Mouse (Mus musculus) CH12F3 (cell line): ENCODE results near the gene Dop1b.
"Not testable (repeated sequence)": the region's sequence is repeated elsewhere in the genome, so short reads cannot be mapped to it uniquely, and the experiment has no call there.

Experiments used
- in situ Hi-C: fragments of 300-500 bp; cut with MboI; formaldehyde crosslinking; loops from 2 replicates; pipeline ENCODE4 v1.14.3; 2020; ENCODE audit warnings: low sequenced_read_pairs

Dop1b gene

DNA sequence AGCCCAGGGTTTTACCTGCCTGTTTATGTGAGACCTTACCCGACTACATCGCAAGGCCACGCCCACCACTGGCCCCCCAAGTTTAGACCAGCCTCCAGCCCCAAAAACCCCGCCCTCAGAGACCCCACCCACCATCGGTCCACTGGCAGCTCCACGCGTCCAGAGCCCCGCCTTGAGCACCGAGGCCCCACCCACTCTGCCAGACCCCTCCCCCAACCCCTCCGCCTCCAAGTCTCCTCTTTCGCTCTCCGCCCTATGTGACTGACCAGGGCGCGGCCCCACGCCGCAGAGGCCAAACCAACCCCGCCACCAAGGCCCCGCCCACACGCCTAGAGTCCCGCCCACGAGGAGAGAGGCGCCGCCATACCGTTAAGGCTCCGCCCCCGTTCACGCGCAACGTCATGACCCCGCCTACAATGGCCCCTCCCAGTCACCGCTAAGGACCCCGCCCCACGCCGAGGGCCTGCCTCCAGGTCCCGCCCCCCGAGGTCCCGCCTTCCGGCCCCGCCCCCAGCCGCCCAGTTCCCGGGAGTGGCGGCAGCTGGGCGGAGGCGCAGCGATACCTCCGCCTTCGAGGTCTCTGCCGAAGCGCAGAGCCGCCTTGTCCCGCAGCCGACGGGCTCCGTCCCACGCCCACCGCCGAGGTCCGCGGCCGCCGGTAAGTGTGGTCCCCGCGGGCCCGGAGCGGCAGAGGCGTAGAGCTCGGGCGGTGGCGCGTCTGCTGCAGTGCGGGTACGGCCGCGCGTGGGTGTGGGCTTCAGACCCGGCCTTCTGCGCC lies at the start of gene Dop1b:
TSS of gene Dop1b (plus strand) at position 494 of the 778 bp plus-strand sequence.
- in situ Hi-C loops: no loop called here

DNA sequence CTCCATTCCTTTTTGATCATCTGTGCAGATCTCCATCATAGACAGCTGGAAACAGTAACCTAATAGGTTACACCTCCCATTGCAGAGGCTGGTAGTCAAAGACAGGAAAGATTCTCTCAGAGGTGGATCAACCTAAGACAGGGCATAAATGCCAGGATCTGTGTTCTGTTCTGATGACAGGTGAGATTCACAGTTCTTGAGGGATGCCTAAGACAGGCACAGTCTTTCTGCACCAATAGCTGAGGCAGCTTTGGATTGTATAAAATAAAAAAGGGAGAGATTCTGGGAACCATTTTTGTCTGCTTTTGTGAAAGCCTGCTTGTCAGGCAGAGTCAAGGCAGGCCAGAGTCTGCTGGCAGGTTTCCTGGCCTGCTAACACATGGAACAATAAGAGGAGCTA lies 43.7 kb upstream of the Dop1b start:
- in situ Hi-C loops: no loop called here

DNA sequence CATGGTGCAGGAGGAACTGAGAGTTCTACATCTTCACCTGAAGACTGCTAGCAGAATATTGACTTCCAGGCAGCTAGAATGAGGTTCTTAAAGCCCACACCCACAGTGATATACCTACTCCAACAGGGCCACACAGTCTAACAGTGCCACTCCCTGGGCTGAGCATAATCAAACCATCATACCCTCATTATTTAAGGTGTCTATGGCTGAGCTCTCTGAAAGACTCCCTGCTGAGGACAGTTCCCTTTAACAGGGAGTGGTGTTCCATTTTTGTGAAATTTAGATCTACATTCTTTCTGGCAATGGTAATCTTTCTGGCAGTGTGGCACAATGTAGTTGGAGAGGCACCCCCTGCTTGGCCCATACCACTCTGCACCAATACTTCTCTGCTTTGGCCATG lies 42.2 kb upstream of the Dop1b start:
- in situ Hi-C loops: no loop called here

DNA sequence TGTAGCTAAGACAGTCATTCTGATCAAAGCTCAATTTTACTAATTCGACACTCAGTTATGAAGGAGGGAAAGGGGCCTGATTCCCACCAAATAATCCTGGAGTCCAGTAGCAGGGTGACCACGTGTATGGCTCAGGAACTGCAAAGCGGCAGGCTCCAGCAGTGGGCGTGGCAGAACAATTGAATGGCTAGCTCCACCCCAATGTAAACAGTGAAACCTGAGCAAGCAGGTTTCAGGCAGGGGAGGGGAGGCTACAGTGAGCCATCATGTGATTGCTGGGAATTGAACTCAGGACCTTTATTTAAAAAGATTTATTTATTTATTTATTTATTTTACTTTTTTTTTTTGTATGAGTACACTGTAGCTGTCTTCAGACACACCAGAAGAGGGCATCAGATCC lies 41.2 kb upstream of the Dop1b start:
- in situ Hi-C loops: not testable (repeated sequence)

DNA sequence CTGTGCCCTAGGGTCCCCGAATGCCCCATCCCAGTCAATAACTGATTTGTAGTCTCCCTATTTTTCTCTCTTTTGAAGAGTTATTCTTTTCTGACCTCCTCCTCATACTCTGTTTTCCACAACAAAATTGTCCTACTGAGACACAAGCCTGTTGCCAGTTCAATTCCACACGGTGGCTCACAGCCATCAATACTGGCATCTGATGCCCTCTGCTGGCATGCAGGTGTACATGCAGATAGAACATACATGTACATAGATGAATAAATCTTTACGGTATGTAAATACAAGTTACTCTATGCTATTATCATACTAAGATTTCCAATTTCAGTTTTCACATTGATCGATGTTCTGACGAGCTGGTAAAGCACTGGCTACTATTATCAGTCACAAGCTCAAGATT lies 40.6 kb upstream of the Dop1b start:
- in situ Hi-C loops: no loop called here

DNA sequence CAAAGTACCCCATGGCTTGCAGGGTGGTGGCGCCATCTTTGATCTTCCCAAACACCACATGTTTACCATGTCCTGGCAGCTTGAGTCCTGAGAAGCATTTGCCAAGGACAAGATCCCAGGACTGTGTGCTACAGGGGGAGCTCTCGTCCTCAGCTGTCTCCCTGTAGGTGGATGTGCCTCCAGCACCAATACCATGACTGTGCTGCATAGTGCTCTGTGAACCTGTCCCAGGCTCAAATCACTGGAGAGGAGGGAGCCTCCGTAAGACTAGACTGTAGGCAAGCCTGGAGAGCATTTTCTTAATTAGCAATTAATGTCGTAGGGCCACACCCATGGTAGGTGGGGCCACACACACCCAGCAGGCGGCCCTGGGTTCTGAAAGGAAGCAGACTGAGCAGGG lies 35.3 kb upstream of the Dop1b start:
- in situ Hi-C loops: no loop called here

DNA sequence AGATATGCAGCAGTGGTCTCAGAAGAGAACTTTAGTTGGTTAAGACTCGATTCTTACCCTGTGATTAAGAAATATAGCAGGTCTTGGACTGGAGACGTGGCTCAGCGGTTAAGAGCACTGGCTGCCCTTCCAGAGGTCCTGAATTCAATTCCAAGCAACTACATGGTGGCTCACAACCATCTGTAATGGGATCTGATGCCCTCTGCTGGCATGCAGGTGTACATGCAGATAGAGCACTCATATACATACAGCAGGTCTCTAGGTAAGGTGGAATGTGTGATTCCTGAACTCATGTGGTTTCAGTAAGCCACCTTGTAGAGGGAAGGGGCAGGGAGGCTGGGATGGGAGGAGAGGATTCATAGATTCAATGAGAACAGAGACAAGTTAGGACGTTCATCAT lies 33.5 kb upstream of the Dop1b start:
- in situ Hi-C loops: no loop called here

DNA sequence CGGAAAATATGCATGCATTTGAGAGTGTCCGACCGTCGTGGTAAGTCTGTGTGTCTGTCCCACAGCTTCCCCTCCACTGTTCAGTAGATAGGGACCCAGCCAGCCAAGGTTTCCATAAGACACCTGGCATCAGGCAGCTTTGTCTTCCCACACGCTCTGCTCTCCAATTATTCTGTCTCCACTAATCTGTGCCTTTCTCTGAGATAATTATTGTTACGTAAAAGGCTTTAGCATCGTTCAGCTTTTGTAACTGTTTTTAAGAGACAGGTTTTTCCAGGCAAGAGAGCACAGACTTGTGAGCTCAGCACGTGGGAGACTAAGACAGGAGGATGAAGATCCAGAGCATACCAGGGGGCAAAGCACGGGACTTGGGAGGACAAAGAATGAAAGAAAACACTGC lies 32.5 kb upstream of the Dop1b start:
- in situ Hi-C loops: no loop called here

DNA sequence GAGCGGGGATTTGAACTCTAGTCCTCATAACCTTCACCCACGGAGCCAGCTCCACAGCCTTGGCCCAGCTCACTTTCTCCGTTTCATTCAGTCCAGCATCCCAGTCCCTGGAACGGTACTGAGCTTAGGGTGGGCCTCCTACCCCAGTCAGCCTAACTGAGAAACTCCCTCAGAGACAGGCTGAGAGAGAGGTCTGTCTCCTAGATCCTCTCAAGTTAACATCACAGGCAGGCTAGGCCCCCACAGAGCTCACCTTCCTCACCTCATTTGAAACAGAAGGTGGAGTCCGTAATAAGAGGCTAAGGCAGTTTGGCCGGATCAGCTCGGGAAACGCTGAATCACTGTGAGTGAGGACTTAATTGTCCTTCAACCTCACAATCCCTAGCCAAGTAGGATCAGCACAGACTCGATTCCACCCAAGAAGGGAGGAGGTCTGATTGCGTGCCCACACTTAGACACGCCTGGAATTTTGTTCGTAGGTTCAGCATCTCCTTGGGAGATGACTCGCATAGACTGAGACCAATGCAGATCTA lies 29.5 kb upstream of the Dop1b start:
- in situ Hi-C loops: loop anchor here (10.0 kb wide), 1 partner anchor 93 kb away; no protein-coding TSS in a partner anchor

DNA sequence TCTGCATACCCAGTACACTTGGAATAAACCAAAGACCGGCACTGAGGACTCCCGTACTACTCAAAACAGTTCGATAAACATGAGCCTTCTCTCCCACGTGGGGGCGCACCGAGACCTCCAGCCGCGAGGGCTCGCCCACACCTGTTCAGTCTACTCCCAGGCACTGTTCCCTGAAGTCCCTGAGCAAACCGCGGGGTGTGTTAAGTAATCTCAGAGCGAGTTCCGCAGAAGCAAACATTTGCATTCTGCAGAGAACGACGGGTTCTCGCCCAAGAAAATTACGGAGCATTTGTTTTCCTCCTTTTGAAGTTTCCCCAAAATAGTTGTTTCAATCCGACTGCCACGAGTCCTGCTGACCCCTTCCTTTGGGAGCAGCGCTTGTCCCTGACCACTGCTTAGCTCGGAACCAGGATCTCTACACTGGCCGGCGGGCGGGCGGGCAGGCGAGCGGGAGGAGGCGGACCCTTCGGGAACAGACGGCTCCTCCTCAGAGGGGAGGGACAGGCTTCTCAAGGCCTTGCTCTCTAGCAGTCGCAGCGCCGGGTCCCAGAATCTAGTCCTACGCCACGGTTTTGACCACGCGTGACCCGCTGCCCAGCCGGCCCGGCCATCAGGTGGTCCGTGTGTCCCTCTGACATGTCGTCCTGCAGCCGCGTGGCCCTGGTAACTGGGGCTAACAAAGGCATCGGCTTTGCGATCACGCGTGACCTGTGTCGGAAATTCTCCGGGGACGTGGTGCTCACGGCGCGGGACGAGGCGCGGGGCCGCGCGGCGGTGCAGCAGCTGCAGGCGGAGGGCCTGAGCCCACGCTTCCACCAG lies 28.8 kb upstream of the Dop1b start, which contains the start of gene Cbr3:
TSS of gene Cbr3 (plus strand) at position 527 of the 819 bp plus-strand sequence.
- in situ Hi-C loops: loop anchor here (10.0 kb wide), 1 partner anchor 92 kb away; no protein-coding TSS in a partner anchor

DNA sequence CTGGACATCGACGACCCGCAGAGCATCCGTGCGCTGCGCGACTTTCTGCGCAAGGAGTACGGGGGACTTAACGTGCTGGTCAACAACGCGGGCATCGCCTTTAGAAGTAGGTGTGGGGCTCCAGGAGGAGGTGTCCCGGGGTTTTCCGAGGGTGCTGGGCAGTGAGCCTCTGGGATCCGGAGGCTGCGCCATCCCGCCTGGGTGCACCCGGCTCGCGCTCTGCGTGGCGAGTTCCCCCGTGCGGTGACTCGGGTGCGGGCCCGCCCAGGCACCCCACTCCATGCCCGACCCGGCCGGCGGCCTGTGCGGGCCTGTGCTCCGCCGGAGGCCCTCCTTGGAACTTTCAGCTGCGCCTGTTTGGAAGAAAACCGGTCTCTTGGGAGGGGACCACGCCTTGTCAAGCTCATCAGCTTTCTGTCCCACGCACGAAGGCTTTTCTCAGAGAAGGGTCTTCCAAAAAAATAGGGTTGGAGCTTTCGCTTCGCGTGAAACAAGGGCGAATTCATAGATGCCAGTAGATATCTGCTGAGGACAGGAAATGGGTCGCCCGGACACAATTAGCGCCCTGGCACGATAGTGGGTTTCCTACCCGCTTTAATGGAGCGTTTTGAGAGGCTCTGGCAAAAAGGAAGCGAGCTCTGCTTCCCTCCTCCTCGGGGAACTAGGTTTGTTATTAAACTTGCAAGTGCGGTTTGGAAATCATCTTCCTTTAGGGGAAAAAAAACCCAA lies 28.0 kb upstream of the Dop1b start:
- in situ Hi-C loops: loop anchor here (10.0 kb wide), 1 partner anchor 91 kb away; no protein-coding TSS in a partner anchor

DNA sequence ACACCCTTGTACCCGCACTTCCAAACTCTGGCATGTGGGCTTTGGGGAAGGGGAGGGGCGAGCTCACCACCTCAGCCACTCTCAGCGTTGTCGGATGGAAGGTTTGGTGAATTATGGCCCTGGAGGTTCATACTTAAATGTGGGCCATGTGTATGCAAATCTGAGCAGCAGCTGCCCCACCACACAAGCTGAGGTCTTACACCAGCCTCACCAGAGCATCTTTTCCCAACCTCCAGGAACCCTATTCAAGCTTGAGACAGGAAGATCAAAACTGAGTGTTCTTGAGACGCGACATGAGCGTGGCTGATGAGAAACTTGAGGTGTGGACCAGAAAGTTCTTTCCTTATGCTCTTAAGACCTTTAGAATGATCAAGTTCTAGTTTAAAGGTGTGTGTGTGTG lies 27.3 kb upstream of the Dop1b start:
- in situ Hi-C loops: loop anchor here (10.0 kb wide), 1 partner anchor 90 kb away; no protein-coding TSS in a partner anchor

DNA sequence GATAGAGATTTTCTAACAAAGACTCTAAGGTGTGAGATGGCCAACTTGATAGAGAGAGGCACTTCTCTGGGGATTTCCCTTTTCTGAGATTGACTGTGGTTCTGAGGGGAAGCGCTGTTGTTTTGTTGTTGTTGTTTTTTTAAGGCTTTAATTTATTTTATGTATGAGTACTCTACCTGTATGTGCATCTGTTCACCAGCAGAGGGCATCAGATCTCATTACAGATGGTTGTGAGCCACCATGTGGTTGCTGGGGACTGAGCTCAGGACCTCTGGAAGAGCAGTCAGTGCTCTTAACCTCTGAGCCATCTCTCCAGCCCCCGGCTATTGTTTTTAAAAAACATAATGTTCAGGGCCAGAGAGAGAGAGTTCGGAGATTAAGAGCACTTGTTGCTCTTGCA lies 25.9 kb upstream of the Dop1b start:
- in situ Hi-C loops: loop anchor here (10.0 kb wide), 1 partner anchor 89 kb away; no protein-coding TSS in a partner anchor

DNA sequence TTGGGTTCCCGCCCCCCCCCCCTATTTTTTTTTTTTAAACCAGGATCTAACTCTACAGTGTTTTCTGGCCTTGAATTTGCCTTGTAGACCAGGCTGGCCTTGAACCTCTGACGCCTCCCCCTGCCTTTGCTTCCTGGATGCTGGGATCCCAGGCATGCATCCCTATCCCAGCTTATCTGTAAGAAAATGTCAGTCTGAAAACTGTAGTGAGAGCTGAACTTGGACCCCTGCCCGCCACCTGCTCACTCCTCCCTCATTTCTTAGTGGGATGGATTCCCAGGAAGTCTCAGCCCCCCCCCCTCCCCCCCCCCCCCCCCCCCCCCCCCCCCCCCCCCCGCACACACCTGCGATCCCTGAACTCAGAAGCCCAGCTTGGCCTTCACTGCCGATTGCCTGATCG lies 25.3 kb upstream of the Dop1b start:
- in situ Hi-C loops: loop anchor here (10.0 kb wide), 1 partner anchor 88 kb away; no protein-coding TSS in a partner anchor

DNA sequence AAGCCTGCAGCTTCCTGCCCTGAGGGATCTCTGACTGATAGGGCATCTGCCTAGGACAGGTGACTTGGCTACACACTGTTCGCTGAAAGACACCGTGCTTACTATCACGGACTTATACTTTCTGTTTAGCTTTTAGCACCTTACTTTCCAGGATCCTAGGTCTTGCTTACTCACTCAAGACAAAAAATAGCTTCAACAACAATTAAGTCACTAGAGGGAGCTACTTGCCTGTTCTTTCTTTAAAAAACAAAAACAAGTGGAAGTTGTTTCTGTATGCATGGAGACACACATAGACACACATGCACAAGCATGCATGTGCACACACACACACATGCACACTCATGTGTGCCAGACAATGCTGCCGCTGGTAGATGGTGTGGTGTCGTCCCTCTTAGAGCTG lies 24.8 kb upstream of the Dop1b start:
- in situ Hi-C loops: loop anchor here (10.0 kb wide), 1 partner anchor 88 kb away; no protein-coding TSS in a partner anchor

DNA sequence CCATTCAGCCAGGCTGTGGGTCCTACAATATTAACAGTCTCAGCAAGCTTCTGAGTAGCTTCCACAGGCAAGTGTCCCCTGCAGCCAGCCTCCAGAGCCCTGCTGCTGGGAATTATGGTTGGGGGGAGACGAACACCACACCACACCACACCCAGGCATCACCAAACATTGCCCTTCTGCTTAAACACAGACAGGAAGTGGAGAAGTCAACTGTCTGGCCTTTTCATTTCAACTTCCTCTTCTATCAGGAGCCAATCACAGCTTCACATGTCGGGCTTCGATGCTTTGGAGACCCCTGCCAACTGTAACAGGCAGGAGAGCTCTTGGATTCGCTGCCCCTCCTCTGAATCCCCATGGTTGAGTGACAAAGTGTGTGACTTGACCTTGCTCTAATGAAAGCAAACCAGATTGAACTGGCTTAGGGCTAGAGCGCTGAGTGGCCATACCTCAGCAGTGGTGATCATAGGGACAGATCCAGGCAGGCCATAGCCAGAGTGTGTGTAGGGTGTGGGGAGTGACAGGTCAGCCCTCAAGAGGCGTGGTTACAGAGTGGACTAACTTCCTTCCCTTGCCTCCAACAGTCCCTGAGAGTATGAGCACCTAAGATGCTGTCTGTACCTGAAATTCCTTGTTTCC lies 20.4 kb upstream of the Dop1b start:
- in situ Hi-C loops: loop anchor here (10.0 kb wide), 1 partner anchor 63 kb away; no protein-coding TSS in a partner anchor

DNA sequence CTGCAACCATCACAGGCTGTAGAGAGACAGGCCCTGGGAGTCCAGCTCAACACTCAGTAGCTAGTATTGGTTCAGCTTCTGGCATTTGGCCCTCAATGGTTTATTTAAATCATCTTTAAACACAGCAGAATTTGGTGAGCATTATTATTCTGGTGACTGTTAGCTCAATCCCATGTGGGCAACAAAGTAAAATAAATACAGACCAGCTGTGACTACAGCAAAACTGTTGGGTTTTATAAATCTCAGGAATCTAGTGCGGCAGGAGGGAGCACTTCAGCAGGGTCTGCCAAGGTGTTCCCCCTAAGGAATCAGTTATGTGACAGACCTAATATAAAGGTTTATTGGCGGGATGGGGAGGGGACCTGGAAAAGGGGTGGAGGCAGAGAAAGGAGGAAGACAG lies 19.0 kb upstream of the Dop1b start:
- in situ Hi-C loops: loop anchor here (10.0 kb wide), 1 partner anchor 62 kb away; no protein-coding TSS in a partner anchor

DNA sequence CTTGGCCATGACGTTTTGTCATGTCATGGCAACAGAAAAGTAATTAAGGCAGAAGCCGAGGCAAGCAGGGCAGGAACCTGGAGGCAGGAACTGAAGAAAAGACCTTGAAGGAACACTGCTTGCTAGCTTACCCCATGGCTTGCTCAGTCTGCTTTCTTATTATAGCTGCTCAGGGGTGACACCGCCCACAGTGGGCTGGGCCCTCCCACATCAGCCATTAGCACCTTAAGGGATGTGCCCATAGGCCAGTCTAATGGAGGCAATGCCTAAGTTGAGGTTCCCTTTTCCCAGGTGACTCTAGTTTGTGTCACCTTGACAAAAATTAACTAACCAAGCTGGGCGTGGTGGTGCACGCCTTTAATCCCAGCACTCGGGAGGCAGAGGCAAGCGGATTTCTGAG lies 4.6 kb upstream of the Dop1b start:
- in situ Hi-C loops: no loop called here

DNA sequence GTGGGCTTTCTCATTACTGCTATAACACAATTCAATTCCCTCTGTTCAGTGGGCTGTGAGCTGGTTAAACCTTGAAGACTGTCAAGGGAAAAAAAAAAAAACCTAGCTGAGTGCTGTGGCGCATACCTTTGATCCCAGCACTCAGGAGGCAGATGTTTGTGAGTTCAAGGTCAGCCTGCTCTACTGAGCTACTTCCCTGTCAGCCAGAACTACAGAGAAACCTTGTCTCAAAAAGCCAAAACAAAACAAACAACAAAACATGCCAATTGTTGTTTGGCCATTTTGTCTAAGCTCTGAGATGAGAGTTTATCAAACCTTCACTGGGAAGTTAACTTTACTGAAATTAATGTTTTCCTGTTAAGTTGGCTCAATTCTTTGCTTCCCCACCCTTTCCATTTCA lies 2.5 kb upstream of the Dop1b start:
- in situ Hi-C loops: no loop called here

DNA sequence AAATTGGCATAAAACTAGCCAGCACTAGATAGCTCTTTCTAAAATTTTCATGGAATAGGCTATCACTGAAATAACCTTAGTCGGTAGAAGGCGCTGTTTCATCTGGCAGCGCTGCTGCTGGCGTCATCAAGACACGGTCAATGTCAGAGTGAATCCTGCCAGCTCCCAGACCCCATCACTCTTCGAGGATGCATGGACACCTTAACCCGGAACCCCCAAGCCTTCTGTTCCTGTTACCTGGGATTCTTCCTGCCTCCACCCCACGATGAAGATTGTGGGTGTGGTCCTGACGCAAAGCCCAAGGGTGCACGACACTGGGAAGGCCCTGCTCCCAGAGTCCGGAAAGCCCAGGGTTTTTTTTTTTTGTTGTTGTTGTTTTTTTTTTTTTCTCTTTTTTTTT lies 780 bp upstream of the Dop1b start:
- in situ Hi-C loops: no loop called here
